Mouse (Mus musculus) lung, postnatal 25 days (tissue): ENCODE data around the gene Tmod1.

Experiments used
- DNase-seq: peaks from one replicate; pipeline ENCODE4 v3.0.0; 2022; ENCODE audit warnings: low spot score

Gene Tmod1

DNA sequence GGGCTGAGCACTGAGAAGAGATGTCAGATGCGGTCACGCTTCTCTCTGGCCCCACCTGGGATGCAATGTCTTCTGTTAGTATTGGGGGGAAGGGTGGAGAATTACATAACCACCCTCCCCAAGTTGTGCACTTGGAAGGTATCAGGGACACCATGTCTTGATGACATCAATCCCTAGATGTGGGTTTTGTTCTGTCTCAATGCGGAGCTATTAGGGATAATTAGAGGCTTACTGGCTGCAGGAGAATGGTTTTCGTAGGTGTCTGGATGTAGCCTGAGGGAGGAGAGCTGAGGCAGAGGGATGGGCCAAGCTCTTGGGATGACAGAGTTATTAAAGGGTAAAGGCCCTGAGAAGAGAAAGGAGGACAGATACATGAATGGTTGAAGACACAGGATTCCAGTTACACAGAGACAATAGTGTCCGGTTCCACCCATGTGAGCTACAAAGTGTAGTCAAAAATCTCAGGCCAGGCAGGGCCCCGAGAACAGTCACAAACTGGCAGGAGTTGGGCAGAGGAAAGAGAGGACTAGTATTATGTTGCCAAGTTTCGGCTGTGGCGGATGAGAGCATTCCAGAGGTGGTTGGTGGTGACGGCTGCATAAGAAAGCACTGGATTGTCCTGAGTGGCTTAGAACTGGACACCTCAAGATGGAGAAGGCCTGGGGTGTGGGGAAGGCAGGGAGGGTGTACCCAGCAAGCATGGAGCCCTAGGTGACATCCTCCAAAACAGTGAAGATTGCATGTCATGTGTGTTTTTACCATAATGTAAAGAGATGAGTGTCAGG, 14.8 kb downstream of the Tmod1 start:
- peak; percentile 29 for DNase-seq

DNA sequence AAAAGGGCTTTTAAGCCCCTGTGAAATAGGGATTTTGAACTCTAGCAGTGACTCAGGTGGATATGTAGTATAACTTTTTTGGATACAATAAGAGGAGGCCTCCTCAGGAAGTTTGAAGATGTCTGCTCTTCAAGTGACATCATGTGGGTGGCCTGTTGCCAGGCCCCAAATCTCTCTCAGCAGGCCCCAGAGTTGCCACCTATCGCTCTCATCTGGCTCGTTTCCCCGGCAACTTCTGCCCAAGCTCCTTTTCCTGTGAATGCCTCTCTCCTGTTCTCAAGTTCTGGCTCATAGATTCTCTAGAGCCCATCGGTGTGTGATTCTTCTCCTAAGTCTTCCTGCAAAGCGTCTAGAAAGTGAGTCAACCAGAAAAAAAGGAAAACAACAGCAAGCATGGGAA, 17.4 kb downstream of the Tmod1 start:
- no peak for DNase-seq

DNA sequence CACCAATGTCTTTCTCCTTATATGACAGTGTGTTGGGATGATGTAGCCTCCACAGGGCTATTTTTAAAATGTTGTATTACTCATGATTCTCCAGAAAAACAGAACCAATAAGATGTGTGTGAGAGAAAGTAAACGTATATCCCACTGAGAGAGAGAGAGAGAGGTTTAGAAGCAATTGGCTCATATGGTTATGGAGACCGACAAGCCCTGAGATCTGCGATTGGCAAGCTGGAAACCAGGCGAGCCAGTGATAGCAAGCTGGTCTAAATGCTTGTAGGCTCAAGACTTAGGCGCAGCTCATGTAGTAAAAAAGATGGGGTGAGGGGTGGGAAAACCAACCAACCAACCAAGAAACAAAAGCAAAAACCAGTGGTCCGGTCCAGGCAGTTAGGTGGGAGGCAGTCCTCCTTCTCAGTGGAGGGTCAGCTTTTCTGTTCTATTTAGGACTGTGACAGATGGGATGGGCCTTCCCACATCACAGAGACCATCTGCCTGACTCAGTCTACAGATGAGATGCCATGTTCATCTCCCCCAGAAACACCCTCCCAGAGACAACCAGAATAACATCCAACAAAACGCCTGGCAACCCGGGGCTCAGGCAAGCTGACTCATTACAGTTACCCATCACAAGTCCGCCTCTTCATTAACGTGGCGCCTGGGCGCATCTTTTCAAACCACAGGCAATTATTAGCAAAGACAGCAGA, 22.7 kb downstream of the Tmod1 start:
- no peak for DNase-seq

DNA sequence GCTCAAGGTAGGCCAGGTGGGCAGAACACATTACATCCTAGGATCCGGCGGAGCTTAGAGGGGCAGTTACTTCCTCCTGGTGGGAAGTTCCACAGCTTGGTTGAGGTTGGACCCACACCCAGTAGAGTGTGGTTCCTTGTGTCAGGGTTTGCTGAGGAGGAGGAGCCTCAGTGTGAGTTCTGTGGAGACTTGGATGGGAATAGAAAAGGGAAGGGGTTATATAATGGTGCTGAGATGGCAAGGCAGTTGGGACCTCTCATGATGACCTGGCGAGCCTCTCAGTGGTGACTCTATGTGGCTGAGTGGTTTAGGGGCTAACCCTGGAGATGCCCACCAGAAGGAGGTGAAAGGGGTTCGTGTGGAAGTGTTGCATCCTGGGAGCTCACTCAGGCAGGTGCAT, 25.1 kb downstream of the Tmod1 start:
- no peak for DNase-seq

DNA sequence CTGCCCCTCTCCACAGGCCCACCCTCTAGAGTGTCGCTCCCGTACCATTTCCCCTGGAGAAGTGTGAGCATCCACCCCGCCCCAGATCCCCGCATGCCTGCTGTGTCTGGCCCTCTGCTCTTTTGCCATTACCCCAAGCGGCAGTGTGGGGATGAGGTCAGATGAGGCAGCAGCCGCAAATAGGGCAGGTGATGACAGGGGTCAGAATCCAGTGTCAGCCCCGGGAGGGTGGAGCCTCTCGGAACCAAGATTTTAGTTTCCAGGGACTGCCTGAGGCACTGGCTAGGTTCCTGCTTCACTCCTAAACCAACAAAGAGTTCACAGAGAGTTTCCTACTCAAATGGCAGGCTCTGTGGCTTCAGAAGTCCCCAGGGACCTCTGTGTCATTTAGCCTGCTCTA, 25.5 kb downstream of the Tmod1 start:
- no peak for DNase-seq

DNA sequence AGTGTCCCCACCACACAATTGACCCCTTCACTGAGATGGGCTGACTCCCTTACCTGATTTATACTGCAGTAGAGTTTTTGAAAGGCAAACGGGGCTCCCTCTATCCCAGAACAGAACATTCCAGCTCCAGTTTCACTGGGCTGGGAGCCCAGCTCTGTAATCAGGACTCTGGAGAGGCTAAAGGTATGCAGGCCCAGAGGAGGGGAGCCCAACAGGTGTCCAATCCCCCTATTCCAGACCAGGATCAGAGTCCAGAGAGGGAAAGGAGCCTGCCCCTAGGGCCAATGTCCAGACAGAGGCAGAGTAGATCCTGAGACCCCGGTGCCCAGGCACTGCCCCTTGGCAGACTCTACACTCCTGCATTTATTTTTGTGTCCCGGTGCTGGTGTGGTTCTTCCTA, 26.2 kb downstream of the Tmod1 start:
- DNase-seq, result peak; percentile 78

DNA sequence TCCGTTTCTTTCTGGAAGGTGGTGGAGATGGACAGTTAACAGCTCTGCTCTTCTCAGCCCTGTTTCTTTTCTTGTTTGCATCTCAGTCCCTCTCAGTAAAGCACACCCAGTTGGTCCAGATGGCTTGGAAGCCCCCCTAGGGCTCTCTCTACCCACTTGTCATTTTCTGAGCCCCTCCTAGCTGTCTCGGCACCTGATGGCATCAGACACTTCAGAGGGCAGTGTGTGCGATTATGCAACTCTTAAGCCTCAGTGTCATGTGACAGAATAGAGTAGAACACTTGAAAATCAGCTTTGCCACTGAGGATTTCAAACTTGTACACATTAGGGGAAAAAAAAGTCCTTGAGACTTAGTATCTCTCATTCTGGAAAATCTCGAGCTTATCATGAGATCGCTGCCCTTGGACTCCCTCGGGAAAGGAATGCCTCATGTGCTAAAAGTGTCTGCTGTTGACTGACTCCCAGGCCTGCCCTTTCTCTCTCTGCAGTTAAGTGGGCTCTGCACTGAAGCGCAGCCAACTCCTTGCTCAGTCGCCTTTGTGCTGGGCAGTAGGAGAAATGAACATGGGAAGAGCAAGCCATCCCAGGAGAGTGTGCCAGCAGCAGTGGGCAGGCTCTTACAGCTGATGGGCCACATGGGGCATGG, 27.1 kb downstream of the Tmod1 start:
- peak; percentile 79 for DNase-seq

DNA sequence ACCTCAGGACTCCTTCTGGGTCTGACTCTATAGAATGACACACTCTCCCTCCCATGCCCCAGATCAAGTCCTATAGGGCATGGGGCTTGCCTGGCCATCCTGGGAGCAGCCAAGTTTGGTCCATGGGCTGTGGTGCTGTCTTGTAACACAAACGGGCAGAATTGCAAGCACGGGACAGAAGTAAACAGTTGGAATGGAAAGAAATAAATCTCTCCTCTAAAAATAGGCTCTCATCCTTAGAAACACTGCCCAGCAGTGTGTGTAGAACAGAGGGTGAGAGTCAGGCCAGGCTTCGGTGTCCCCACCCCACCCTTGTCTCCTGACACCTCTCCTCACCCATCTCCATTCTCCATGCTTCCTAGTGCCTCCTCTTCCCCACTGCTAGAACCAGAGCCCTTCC, 29.3 kb downstream of the Tmod1 start:
- DNase-seq, result no peak

DNA sequence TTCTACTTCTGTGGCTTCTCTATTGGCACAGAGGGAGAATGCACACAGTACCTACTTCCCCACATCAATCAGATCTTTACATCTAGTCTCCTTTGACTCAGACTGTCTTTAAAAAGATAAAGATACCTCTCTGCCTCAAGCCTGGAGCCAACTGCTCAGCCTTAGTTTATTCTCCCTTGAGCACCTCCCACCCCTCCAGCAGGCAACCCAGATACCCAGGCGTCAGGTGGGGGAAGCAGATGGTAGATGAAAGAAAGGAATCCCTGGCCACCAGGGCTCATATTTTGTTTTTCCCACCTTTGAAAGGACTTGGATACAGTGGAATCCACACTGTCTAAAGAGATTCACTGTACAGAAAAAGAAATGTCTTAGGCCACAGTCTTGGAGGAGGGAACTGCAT, 29.8 kb downstream of the Tmod1 start:
- DNase-seq, result no peak

DNA sequence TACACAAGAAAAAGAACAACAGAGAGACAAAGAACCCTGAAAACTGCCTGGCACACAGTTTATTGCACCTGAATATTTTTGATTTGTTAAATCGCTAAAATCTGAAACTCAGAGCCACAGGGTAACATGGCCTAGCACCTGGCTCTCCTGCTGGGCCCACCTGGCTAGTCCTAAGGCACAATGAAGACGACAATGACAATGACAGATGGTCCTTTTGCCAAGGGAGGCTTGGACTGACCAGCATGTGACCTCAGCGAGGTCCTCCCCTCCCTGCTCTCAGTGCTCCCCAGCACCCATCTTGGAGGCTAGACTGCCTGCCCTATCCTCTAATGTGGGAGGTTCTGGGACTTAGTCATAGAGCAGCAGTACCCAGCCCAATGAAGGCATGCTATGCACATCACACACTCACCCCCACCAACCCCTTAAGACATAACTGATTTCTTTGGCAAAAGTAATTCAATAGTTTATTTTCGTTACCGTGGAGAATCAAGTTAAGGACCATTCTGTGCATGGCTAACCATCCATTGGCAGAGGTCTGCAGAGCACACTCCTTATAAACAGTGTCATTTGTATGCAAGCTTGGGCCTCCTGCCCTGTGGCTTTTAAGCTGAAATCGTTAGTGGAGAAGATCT, 31.2 kb downstream of the Tmod1 start:
- DNase-seq, result no peak

DNA sequence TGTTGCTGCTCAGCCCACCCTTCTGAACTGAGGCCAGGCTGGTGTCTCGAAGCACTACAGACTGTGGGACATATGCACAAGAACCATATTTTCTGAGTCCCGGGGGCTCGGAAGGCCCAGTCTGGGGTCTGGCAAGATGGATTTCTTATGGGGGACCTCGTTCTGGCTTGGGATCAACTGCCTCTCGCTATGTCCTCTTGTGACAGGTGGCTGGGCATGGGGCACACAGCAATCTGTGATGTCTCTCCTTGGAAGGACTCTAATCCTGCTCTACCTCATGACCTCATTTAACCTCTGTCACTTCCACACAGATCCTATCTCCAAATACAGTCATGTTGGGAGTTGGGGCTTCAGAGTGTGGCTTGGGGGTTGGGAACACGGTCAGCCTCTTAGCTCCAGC, 33.9 kb downstream of the Tmod1 start:
- no peak for DNase-seq

DNA sequence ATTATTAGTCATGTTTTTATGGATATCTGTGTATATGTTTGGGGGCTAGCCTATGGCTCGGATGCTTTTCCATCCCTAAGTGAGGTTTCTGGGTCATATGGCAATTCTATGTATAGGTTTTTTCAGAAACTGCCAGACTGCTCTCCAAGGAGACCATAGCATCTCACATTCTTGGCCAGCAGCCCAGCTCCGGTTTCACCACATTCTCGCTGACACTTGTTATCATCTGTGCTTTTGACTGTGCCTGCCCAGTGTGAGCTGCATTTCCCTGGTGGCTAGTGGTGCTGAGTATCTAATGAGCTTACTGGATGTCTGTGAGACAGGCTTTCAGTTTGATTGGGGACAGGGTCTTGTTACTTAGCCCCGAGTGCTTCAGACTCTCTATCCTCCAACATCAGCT, 35.0 kb downstream of the Tmod1 start:
- no peak for DNase-seq

DNA sequence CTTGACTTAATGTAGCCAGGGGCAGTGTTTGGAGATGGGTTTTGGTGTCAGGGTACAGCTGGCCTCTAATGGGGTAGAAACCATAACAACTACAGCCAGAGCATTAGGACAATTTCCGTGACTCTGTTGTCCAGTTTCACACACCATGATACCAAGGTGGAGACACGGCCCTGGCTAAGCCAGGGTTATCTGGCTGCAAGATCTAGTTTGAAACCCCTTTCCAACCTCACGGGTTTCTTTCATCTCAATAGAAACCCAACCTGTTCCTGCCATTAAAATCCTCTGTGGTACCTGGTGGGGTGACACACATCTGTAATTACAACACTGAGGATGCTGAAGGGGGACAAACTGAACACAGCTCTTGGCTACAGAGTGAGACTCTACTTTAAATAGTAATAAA, 36.9 kb downstream of the Tmod1 start:
- no peak for DNase-seq

DNA sequence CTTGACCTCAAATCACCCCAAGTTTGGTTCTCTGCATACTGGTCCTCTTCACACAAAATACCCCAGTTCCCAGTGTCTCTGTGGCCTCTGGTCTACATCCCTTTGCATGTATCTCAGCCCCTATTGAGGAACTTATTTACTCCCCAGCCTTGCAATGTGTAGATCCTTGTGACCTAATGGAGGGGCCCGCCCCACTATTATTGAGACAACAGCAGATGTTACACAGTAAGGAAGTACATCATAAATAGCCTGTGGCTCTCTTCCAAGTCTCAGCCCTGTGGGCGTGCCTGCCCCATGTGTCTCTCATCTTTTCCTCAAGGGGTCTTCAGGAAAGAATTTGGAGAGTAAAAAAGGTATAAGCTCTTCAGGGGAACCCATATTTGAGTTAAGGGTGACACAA, 38.2 kb downstream of the Tmod1 start:
- DNase-seq, result no peak

DNA sequence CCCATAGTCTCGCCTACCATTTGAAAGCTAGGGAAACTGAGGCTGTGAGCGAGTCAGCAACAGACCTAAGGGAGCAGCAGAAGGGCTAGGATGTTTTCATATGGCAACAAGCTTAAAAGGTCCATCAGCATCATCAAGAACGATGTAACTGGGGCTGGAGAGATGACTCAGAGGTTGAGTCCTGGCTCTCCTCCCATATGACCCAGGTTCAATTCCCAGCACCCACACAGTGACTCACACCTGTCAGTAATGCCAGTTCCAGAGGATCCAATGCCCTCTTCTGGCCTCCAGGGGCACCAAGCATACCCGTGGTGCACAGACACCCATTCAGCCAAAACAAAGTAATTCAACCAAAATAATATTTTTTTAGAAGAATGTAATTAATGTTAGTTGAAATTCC, 41.5 kb downstream of the Tmod1 start:
- DNase-seq, result no peak

DNA sequence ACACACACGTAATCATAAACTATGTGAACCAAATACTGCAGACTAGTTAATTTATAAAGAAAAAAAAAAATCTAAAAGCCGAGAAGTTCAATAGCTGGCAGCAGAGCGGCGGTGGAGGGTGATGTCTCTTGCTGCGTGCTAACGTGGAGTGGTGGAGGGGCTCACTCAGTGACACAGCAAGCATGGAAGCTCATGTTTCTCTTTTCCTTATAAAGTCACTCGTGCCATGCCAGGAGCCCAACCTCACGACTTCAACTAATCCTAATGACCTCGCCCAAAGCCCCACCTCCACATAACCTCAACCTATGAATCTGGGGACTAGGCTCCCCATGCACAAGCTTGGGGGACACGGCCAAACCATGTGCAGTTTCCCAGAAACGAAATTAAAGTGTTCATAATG, 43.8 kb downstream of the Tmod1 start:
- no peak for DNase-seq

DNA sequence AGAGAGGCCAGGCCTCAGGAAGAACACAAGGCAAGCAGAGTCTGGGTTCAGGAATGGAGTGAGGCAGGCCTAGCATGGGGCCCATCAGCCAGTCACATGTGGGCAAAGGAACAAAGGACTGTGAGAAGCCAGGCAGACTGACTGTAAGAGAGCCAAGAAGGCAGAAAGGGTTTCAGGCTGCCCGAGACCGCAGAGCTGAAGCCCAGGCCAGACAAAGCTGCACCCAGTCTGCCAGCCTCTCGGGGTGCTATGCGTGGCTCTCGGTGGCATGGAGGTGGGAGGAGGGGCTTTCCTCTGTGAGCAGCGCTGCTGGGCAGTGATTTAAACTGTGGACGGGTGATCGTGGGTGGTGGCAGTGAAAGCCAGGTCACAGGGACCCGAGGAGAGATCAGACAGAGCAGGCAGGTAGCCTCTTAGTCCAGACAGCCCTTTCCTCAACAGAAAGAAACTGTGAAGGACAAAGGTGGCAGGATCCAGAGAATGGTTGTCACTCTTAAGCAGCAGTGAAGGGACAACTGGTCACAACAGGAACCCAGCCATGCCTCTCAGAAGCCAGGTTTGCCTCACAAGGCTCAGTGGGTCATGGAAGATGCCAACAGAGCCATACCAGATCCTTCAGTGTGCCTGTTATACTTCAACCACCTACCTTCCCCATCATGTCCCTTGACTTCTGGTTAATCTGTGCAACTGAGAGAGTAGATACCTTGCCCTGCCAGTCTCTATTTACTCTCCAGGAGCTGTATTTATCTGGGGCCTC, 45.9 kb downstream of the Tmod1 start:
- DNase-seq, result no peak

DNA sequence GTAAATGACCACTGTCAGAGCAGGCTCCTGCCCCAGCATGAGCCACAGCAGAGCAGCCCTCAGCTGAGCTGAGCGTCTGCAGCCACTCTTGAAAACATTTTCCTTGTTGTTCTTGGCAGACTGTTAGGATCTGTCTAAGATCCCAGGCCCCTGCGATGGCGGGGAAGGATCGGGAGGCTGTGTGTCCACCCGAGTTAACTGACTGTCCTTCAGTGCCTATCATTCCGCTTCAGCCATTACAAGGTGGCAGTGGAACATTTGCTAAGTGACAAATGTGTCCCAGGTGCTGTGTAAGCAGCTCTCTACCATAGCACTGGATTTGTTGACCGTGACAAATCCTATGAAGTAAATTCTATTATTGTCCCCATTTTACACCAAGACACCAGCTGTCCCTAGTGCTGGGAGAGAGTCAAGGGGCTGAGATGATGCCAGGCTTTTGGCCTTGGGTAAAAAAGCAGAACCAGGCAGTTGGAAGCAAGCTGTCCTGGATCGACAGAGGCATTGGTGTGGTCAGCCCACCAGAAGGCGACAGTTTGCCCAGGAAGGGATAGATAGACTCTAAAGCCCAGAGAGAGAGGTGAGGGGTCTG, 46.6 kb downstream of the Tmod1 start:
- no peak for DNase-seq

DNA sequence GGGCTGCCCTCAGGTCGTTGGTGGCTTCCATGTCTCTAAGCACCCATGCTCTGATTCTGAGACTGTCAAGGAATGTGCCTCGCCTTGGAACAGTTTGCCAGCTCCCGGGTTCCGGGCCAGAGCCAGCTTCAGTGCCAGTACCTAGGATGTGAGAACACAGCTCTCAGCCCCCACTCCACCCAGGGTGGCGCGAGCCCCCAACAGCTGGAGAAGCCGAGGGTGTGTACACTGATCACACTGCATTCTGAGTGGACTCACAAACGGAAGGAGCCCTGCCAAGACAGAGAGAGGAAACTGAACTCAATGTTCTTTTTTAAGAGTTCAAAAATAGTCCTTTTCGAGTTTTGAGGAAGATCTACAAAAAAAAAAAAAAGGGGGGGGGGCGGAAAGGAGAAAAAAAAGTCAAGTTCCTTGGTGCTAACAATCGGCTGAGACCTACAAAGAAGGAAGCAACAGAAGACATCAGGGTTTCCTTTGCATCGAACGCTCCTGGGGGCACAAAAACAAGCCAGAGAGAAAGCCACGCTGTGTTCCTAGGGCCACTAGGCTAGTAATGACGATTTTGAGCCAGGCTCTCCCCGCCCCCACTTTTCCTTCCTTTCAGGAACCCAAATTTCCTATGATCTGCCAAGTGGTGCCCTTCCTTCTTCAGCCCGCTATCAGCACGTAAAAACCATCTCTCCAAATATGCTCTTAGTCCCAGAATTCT, 48.1 kb downstream of the Tmod1 start:
- DNase-seq, result no peak

DNA sequence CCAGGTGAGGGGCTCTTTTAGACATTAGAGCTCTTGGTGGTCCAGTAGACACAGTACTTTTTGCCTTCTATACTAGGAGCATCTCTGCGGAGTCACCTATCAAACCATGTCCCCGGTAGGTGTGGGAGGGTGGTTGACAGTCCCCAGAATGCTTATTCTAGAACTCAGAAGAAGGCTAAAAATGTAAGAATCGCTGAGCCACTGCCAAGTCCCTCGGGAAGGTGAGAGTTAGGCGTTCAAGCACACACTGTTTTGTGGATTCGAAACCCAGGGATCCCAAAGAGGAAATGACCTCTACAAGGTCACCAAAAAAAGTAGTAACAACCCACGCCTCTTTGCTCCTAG, 48.7 kb downstream of the Tmod1 start:
- DNase-seq, result no peak

DNA sequence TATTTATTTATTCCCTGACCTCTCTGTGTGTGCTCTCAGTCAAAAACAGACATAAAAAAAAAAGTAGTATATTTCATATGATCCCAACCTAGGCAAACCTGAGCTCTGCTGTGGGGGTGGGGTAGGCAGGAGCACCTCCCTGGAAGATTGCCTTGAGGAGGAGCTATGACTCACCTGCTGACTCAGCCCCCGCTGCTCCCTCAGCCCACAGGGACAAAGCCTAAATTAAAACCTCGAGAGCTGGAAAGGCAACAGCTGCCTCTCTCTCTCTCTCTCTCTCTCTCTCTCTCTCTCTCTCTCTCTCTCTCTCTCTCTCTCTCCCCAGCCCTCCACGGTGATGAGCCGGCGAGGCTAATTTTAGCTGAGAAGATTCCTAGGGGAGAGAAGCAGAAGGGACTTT, 49.1 kb downstream of the Tmod1 start:
- DNase-seq, result peak; percentile 33
